Mouse (Mus musculus) limb, embryonic 14.5 days (tissue): ENCODE results near the gene Arsa. TPM values are rescaled to one million over a fixed set of nuclear protein-coding genes. Genes with fewer than 3 reads are reported as not detected.

Experiments
- ATAC-seq: fragments of 200-750 bp; cut with Nextera tagmentation; 2 replicates; pipeline ENCODE4 v1.8.0; 2017; ENCODE audit warnings: low read depth, moderate number of reproducible peaks, moderate TSS enrichment; ENCODE audit not compliant: low FRiP score
- DNase-seq: peaks from one replicate; pipeline ENCODE4 v3.0.0-alpha.2; 2015; ENCODE audit warnings: low spot score
- H3K27ac ChIP-seq: fragments of 300-500 bp; sonication (generic); replicated peaks from 2 replicates; pipeline ENCODE4 v1.5.1; 2014; ENCODE audit warnings: low read depth, mild to moderate bottlenecking, low read length, moderate library complexity, mixed read lengths
- H3K27me3 ChIP-seq: fragments of 300-500 bp; sonication (generic); 2 replicates; pipeline ENCODE4 v1.6.1; 2014; ENCODE audit warnings: low read length, mixed read lengths; ENCODE audit not compliant: control insufficient read depth, insufficient read depth
- H3K36me3 ChIP-seq: fragments of 300-500 bp; sonication (generic); 2 replicates; pipeline ENCODE4 v1.6.1; 2014; ENCODE audit warnings: mild to moderate bottlenecking, low read length, moderate library complexity, mixed read lengths; ENCODE audit not compliant: control insufficient read depth, insufficient read depth
- H3K4me1 ChIP-seq: fragments of 300-500 bp; sonication (generic); 2 replicates; pipeline ENCODE4 v1.6.1; 2014; ENCODE audit warnings: antibody characterized with exemption, low read length, mixed read lengths; ENCODE audit not compliant: control insufficient read depth, insufficient read depth
- H3K4me2 ChIP-seq: fragments of 300-500 bp; sonication (generic); replicated peaks from 2 replicates; pipeline ENCODE4 v1.6.1; 2014; ENCODE audit warnings: low read depth, mild to moderate bottlenecking, low read length, moderate library complexity; ENCODE audit not compliant: severe bottlenecking
- H3K4me3 ChIP-seq: fragments of 300-500 bp; sonication (generic); replicated peaks from 2 replicates; pipeline ENCODE4 v1.5.1; 2014; ENCODE audit warnings: low read length
- H3K9ac ChIP-seq: fragments of 300-500 bp; sonication (generic); 2 replicates; pipeline ENCODE4 v1.6.1; 2014; ENCODE audit warnings: mild to moderate bottlenecking, low read depth, low read length, moderate library complexity; ENCODE audit not compliant: severe bottlenecking
- H3K9me3 ChIP-seq: fragments of 300-500 bp; sonication (generic); 2 replicates; pipeline ENCODE4 v1.6.1; 2016; ENCODE audit warnings: low read length; ENCODE audit not compliant: control insufficient read depth
- POLR2A ChIP-seq: fragments of 200-500 bp; IDR thresholded peaks from 2 replicates; pipeline ENCODE4 v1.8.0; 2012; ENCODE audit warnings: inconsistent platforms, mild to moderate bottlenecking, moderate library complexity, borderline replicate concordance; ENCODE audit not compliant: insufficient read depth, insufficient read length; ENCODE audit errors: extremely low read depth
- WGBS: fragments of 180-500 bp; shearing (Covaris S2); extraction: QIAGEN DNeasy Blood & Tissue Kit; methylation state at CpG from one replicate; pipeline ENCODE4 v1.1.7; 2014; 5-methylcytosine and 5-hydroxymethylcytosine counted together
- polyA plus RNA-seq, 2 experiments: library from polyadenylated mRNA; depleted of rRNA in 1 of 2; stranded (reverse) in 1 of 2; unstranded in 1 of 2; fragments of >200 nt; fragmentation: Nextera tagmentation in 1 of 2; extraction: Ambion mirVana in 1 of 2; gene quantifications; 2 replicates each; pipeline versions ENCODE4 v1.2.1 to v1.2.3; 2012 to 2014

Gene Arsa
- polyA plus RNA-seq, 2 experiments: 18.3 to 30.7 TPM

DNA sequence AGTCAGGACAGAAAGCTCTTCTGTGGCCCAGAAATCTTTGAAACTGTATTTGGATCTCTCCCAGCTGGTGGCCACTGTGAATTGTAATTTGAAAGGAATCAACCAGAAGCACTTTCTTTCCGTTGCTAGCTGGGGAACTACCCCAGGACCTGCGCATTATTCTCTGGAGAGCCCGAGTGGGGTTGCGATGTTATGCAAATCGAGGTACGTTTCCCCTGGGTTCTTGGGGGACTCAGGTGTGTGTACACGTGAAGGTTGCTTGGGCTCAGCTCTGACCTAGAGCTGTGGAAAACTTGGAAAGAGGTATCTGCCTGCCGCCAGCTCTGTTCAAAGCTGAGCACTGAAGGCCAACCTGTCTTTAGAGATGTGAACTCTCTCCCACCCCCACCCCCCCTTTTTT lies 581 bp upstream of the Arsa start:
- Histone ChIP-seq H3K4me3 (no peak overlapping the region), H3K9me3 (no peaks in the 10 kb centered on the region), H3K36me3 (no peaks in the 10 kb centered on the region), H3K4me2 (no peak overlapping the region), H3K4me1 (peaks cover 7% of the 10 kb centered on the region; the same call in 1 of the 2 replicates), H3K27me3 (no peaks in the 10 kb centered on the region), H3K9ac (no peak overlapping the region), H3K27ac (no peak overlapping the region)
- ATAC-seq: no peak
- 57% methylated on average over 8 of the region's 8 CpGs for WGBS
- TF ChIP-seq POLR2A: no peak
- DNase-seq: no peak

DNA sequence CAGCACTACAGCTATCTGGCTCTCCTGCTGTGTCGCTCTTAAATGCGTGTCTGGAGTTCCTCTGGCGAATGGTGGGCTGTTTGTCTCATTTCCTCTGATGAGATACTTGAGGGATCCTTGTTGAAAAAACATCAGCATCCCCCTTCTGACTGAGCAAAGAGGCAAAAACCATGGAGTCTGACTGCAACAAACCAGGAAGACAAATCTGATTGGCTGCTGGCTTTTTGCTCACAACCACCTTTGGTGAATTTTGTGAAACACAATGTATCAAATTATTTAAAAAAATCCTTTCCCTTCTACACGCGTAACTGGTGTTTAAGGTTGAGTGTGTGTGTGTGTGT lies 780 bp downstream of the Arsa start:
- H3K27ac ChIP-seq: 0 out of 2 replicates have a peak overlapping the region, but pooled peaks have one; percentile 1
- 7% methylated on average over 5 of the region's 5 CpGs for WGBS

DNA sequence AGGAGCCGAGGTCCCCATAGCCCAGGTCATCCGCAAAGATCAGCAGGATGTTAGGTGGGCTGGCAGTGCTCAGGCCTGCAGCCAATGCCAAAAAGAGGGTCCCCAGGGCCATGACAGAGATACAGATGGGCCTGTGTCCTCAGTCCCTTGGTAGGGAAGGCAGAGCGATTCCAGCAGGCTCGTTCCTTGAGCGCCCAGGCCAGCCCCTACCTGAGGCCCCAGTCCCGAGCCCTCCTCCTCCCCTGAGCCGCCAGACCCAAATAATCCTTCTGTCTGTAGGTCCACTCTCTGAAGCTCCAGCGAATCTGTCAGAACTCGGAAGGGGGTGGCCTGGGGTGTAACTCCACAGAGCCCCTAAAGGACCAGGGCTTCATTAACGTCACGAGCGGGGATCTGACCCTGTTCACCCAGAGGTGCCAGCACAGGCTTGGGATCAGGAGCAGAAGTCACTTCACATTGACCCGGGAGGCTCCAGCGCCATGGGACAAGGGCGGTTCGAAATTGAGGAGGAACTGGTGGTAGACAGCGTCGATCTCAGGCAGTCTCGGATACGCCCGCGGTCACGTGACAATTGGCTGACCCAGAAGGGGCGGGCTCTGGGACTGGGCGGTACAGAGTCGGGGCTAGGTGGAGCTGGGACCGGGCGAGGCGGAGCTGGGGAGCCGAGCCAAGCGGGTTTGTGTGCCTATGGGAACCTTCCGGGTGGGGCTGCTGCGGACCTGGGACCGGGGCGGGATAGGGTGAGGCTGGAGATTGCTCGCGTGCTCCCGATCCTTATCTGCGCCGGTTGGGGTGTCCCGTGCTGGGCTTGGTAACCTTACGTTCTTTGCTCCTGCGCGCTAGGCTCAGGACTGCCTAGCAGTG lies 1.4 kb downstream of the Arsa start:
- 11% methylated on average over 35 of the region's 44 CpGs for WGBS
- peak overlapping the region; percentile 1; the same call in 1 of the 2 replicates for H3K27ac ChIP-seq
- H3K4me2 ChIP-seq: peak overlapping the region; percentile 93
- no peaks in the 10 kb centered on the region for H3K9me3 ChIP-seq
- H3K4me3 ChIP-seq: peak overlapping the region; percentile 46
- no peaks in the 10 kb centered on the region for H3K27me3 ChIP-seq
- H3K9ac ChIP-seq: peak overlapping the region; percentile 64
- H3K4me1 ChIP-seq: peaks cover 7% of the 10 kb centered on the region; the same call in 1 of the 2 replicates
- H3K36me3 ChIP-seq: no peaks in the 10 kb centered on the region
- DNase-seq (peak; percentile 93), ATAC-seq (peak; percentile 98)
- peak; percentile 49; the same call in 1 of the 2 replicates for TF ChIP-seq POLR2A

More for the DNA sequence above, 780 bp downstream of the Arsa start:
- no peak for DNase-seq
- ATAC-seq: no peak
- Histone ChIP-seq H3K36me3 (no peaks in the 10 kb centered on the region), H3K9me3 (no peaks in the 10 kb centered on the region), H3K27me3 (no peaks in the 10 kb centered on the region), H3K4me1 (peaks cover 7% of the 10 kb centered on the region; the same call in 1 of the 2 replicates), H3K4me2 (peak overlapping the region; percentile 93), H3K9ac (peak overlapping the region; percentile 64), H3K4me3 (peak overlapping the region; percentile 46)
- no peak for TF ChIP-seq POLR2A

DNA sequence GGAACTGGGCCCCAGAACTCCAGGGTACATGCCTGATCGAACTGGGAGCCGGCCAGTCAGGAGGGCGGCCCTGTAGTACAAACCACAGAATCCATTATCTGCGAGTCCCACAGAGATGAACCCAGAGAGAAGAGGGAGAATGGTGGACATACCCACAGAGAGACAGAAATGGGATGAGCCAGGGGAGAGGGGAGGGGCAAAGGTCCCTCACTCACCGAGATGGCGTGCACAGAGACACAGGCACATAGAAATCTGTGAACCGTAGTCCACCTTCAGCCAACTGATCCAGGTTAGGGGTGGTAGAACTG lies 2.0 kb downstream of the Arsa start:
- Histone ChIP-seq H3K9me3 (no peaks in the 10 kb centered on the region), H3K27ac (no peak overlapping the region), H3K27me3 (no peaks in the 10 kb centered on the region), H3K4me3 (peak overlapping the region; percentile 46), H3K9ac (peak overlapping the region; percentile 64; the same call in 1 of the 2 replicates), H3K4me2 (peak overlapping the region; percentile 93), H3K36me3 (no peaks in the 10 kb centered on the region), H3K4me1 (peaks cover 7% of the 10 kb centered on the region; the same call in 1 of the 2 replicates)
- ATAC-seq (no peak), DNase-seq (no peak)
- TF ChIP-seq POLR2A: no peak
- WGBS: 90% methylated on average over 7 of the region's 7 CpGs

DNA sequence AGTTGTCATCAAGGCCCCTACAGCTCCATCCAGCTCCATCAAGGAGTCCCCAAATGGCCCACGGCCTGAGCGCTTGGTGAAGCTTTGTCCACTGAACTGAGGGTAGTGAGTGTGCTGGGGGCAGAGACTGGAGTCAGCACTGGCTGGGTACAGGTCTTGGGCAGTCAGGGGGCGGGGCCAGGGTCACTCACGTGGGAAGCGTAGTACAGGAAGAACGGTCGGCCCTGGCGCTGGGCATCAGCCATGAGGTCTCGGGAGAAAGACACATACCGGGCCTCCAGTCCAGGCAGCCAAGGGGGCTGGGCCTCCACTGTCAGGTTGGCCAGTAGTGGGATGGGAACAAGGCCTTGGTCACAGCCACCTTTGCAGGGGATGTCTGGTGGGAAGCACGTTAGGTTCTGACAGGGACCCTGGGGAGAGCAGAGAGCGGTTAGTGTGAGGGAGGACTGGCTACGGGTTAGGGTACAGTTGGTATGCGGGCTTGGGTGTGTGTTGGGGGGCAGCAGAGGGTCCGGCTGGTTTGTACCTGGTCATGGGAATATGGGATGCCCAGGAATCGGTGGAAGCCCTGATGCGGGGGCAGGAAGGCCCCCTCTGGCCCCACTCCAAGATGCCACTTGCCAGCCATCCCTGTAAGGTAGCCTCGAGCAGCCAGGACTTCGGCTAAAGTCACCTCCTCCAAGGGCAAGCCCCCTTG lies 2.5 kb downstream of the Arsa start:
- no peak for TF ChIP-seq POLR2A
- no peaks in the 10 kb centered on the region for H3K36me3 ChIP-seq
- H3K27ac ChIP-seq: no peak overlapping the region
- 91% methylated on average over 19 of the region's 19 CpGs for WGBS
- 0 out of 2 replicates have a peak overlapping the region, but pooled peaks have one; percentile 46 for H3K4me3 ChIP-seq
- H3K9me3 ChIP-seq: no peaks in the 10 kb centered on the region
- no peak for ATAC-seq
- H3K27me3 ChIP-seq: no peaks in the 10 kb centered on the region
- no peak overlapping the region for H3K9ac ChIP-seq
- no peak overlapping the region for H3K4me2 ChIP-seq
- peaks cover 7% of the 10 kb centered on the region; the same call in 1 of the 2 replicates for H3K4me1 ChIP-seq
- no peak for DNase-seq
